Comparison of ENCODE assay signal across 10 mouse cellular contexts in genomic region chr3:45385028-45385427, GRCm38 (mm10). TPM values are rescaled to one million over a fixed set of nuclear protein-coding genes. Genes with fewer than 3 reads are reported as not detected.
A peak's percentile ranks its signal among the peaks of the same experiment; 100 is the strongest.
DNase-seq lines count a peak whose midpoint lies in the region; ATAC-seq and TF ChIP-seq lines count a peak whose summit lies in the region.
"Had no signal": no experiment of that assay in that cellular context is flagged by ENCODE, and none has a peak within 500 bp of the region (broad histone marks: within the 10 kb centered on the region; RNA-seq: fewer than 3 reads in every experiment).

No protein-coding gene starts in this region.

- peak; percentile 71 to 82 for DNase-seq in right cerebral cortex, postnatal 10 days (ENCODE audit: low spot score in 2 of 2)
- no peak for DNase-seq in right cerebral cortex, postnatal 14 days
- DNase-seq in forebrain, postnatal 0 days = peak; percentile 60
- peak; percentile 40 to 58 for DNase-seq in left cerebral cortex, postnatal 25 days (ENCODE audit: low spot score in 2 of 2)
- no peak for DNase-seq in adipocyte (ENCODE audit: low spot score)
- DNase-seq in urinary bladder, postnatal 4 days (ENCODE audit: low spot score in 2 of 2) = no peak
- DNase-seq: adrenal gland, postnatal 25 days; lung, adult 18-20 months had no signal

- no peaks in the 10 kb centered on the region for H3K9me3 ChIP-seq in forebrain, postnatal 0 days (ENCODE audit: low read length)

- TF ChIP-seq CTCF in forebrain, postnatal 0 days (IDR thresholded peaks at IDR 0.05; ENCODE audit: low read depth) = no peak

- peak overlapping the region; percentile 46 for H3K4me2 ChIP-seq in forebrain, postnatal 0 days (ENCODE audit: low read depth)

- peak overlapping the region; percentile 21 for H3K4me3 ChIP-seq in forebrain, postnatal 0 days (ENCODE audit: low read depth, low read length)

- 13% methylated on average over 3 of the region's 3 CpGs for WGBS in forebrain, postnatal 0 days

- H3K36me3 ChIP-seq in forebrain, postnatal 0 days (ENCODE audit: insufficient read depth) = peaks cover 3% of the 10 kb centered on the region; the same call in 1 of the 2 replicates

- H3K4me1 ChIP-seq in forebrain, postnatal 0 days (ENCODE audit: insufficient read depth) = peaks cover 5% of the 10 kb centered on the region; the same call in 1 of the 2 replicates

- no peaks in the 10 kb centered on the region for H3K27me3 ChIP-seq in forebrain, postnatal 0 days (ENCODE audit: insufficient read depth, low read length)

- intact Hi-C loops in left cerebral cortex, postnatal 25 days (cut with DNase I) = loop anchor here (10.0 kb wide), 1 partner anchor 1200 kb away; no protein-coding TSS in a partner anchor

- H3K9ac ChIP-seq in forebrain, postnatal 0 days = peak overlapping the region; percentile 39

- H3K27ac ChIP-seq in forebrain, postnatal 0 days (ENCODE audit: low read depth, low read length) = no peak overlapping the region

- ATAC-seq in forebrain, postnatal 0 days = peak; percentile 77
- no peak for ATAC-seq in megakaryocyte-erythroid progenitor cell, adult 5-6 weeks (replicated peaks; ENCODE audit: low FRiP score, low TSS enrichment, poor library complexity, severe bottlenecking)

RNA-seq across cellular contexts. Expression of gene Pcdh10, which starts 6.8 kb away (rescaled TPM):
- total RNA-seq in forebrain, postnatal 0 days (2014; rRNA removed) = 105 and 123 TPM in 2 replicates
- polyA plus RNA-seq in forebrain, postnatal 0 days (2015; fragmentation: Nextera tagmentation; extraction: Ambion mirVana) = 14.0 and 17.9 TPM in 2 replicates
- total RNA-seq in left cerebral cortex, postnatal 25 days (2021) = 100 to 1,000 TPM; 174 to 201 TPM
- total RNA-seq in megakaryocyte-erythroid progenitor cell, adult 5-6 weeks (2014; fragmentation: Nextera tagmentation) = not detected in 2 replicates
- 0.11 TPM in 1 of 2 replicates, not detected in the other for total RNA-seq in megakaryocyte-erythroid progenitor cell, adult 5-6 weeks (2017)
- total RNA-seq: monocyte, adult 5-6 weeks had no signal

Comparison
In these comparisons a context has a peak if more than half of its experiments do, and no peak if none do; other contexts are left out.
1. DNase-seq: peak in right cerebral cortex, postnatal 10 days (2 of 2), forebrain, postnatal 0 days (single experiment) and left cerebral cortex, postnatal 25 days (2 of 2); none in right cerebral cortex, postnatal 14 days (single experiment), adipocyte (single experiment) and urinary bladder, postnatal 4 days (0 of 2).
2. RNA of gene Pcdh10, which starts 6.8 kb away (total RNA-seq): 174 to 201 TPM in left cerebral cortex, postnatal 25 days and 105 to 123 TPM in forebrain, postnatal 0 days; 0.11 TPM in megakaryocyte-erythroid progenitor cell, adult 5-6 weeks; every median in the first group is over 10 times any median in the second.